In the genomic region with DNA sequence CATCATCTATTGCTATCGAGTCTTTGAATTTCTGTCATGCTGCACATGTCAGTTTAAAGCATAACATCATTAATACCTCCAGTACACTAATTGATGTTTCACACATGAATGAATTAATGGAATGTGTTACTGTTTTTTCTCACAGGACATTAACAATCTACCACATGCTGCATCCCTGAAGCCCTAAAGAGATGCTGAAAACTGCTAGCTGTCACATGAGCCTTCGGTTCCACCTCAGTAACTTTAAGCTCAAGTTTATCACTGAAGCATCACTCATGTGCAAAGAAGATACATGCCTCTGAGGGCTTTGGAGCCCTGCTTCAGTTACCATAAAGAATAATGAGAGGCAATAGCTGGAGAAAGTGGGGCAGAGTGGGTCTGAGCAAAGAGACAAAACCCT, we compare ENCODE assay signal across 28 mouse cellular contexts.
DNase-seq lines count a peak whose midpoint lies in the region; ATAC-seq lines count a peak whose summit lies in the region.
"Had no signal": no experiment of that assay in that cellular context is flagged by ENCODE, and none has a peak within 500 bp of the region (broad histone marks: within the 10 kb centered on the region; RNA-seq: fewer than 3 reads in every experiment).

No protein-coding gene starts in this region.

- H3K27ac ChIP-seq in hindbrain, embryonic 11.5 days (ENCODE audit: low read depth, low read length), result no peak overlapping the region
- H3K27ac ChIP-seq in hindbrain, embryonic 10.5 days, result no peak overlapping the region
- H3K27ac ChIP-seq in neural tube, embryonic 12.5 days, result no peak overlapping the region
- no peak overlapping the region for H3K27ac ChIP-seq in neural tube, embryonic 15.5 days (replicated peaks)
- H3K27ac ChIP-seq in hindbrain, embryonic 13.5 days, result 0 out of 2 replicates have a peak overlapping the region, but pooled peaks have one; percentile 13
- H3K27ac ChIP-seq: forebrain, embryonic 10.5 days; hindbrain, embryonic 15.5 days; layer of hippocampus, adult 2 months; macrophage; midbrain, embryonic 12.5 days; neural tube, embryonic 13.5 days had no signal

- ATAC-seq in hindbrain, embryonic 11.5 days (ENCODE audit: low FRiP score), result peak; percentile 34
- peak; percentile 48; the same call in 1 of the 2 replicates for ATAC-seq in neural tube, embryonic 12.5 days (ENCODE audit: low FRiP score, low read depth)
- ATAC-seq in neural tube, embryonic 15.5 days (ENCODE audit: low FRiP score), result no peak
- no peak for ATAC-seq in hindbrain, embryonic 13.5 days (ENCODE audit: low FRiP score)
- ATAC-seq: intestine, postnatal 0 days; lung, postnatal 0 days had no signal

- no peaks in the 10 kb centered on the region for H3K27me3 ChIP-seq in hindbrain, embryonic 11.5 days (ENCODE audit: control insufficient read depth, insufficient read depth, low read length)
- no peaks in the 10 kb centered on the region for H3K27me3 ChIP-seq in hindbrain, embryonic 10.5 days (ENCODE audit: insufficient read depth, poor library complexity, severe bottlenecking)
- H3K27me3 ChIP-seq in neural tube, embryonic 12.5 days (replicated peaks), result no peaks in the 10 kb centered on the region
- H3K27me3 ChIP-seq in neural tube, embryonic 15.5 days (replicated peaks), result no peaks in the 10 kb centered on the region
- no peaks in the 10 kb centered on the region for H3K27me3 ChIP-seq in hindbrain, embryonic 13.5 days
- H3K27me3 ChIP-seq: CH12.LX; hindbrain, embryonic 15.5 days; midbrain, embryonic 12.5 days; neural tube, embryonic 13.5 days had no signal

- H3K4me2 ChIP-seq in hindbrain, embryonic 11.5 days (replicated peaks; ENCODE audit: low read depth, low read length), result no peak overlapping the region
- H3K4me2 ChIP-seq in neural tube, embryonic 12.5 days (replicated peaks), result no peak overlapping the region
- H3K4me2 ChIP-seq in neural tube, embryonic 15.5 days, result no peak overlapping the region
- H3K4me2 ChIP-seq in hindbrain, embryonic 13.5 days, result no peak overlapping the region
- H3K4me2 ChIP-seq: heart, embryonic 11.5 days; hindbrain, embryonic 15.5 days; midbrain, embryonic 12.5 days; neural tube, embryonic 13.5 days had no signal

- no peak overlapping the region for H3K4me3 ChIP-seq in hindbrain, embryonic 11.5 days (ENCODE audit: low read depth, low read length)
- no peak overlapping the region for H3K4me3 ChIP-seq in hindbrain, embryonic 10.5 days
- H3K4me3 ChIP-seq in neural tube, embryonic 12.5 days, result no peak overlapping the region
- H3K4me3 ChIP-seq in neural tube, embryonic 15.5 days (replicated peaks), result no peak overlapping the region
- H3K4me3 ChIP-seq in hindbrain, embryonic 13.5 days, result no peak overlapping the region
- H3K4me3 ChIP-seq: forebrain, embryonic 10.5 days; hindbrain, embryonic 15.5 days; layer of hippocampus, adult 2 months; midbrain, embryonic 12.5 days; neural tube, embryonic 13.5 days had no signal

- no peaks in the 10 kb centered on the region for H3K4me1 ChIP-seq in hindbrain, embryonic 11.5 days (replicated peaks; ENCODE audit: control insufficient read depth, insufficient read depth, low read length)
- H3K4me1 ChIP-seq in hindbrain, embryonic 10.5 days (replicated peaks), result peaks cover 11% of the 10 kb centered on the region
- no peaks in the 10 kb centered on the region for H3K4me1 ChIP-seq in neural tube, embryonic 12.5 days
- H3K4me1 ChIP-seq in neural tube, embryonic 15.5 days, result 0 out of 2 replicates have a peak, but pooled peaks cover 4% of the 10 kb centered on the region
- H3K4me1 ChIP-seq in hindbrain, embryonic 13.5 days (replicated peaks), result no peaks in the 10 kb centered on the region; the same call in 1 of the 2 replicates

- WGBS in hindbrain, embryonic 11.5 days, result 66% methylated on average over 2 of the region's 2 CpGs
- 60% methylated on average over 2 of the region's 2 CpGs for WGBS in hindbrain, embryonic 10.5 days
- 67% methylated on average over 2 of the region's 2 CpGs for WGBS in neural tube, embryonic 12.5 days
- WGBS in neural tube, embryonic 15.5 days, result 32% methylated on average over 2 of the region's 2 CpGs
- 44% methylated on average over 2 of the region's 2 CpGs for WGBS in hindbrain, embryonic 13.5 days

- DNase-seq in hindbrain, embryonic 11.5 days (ENCODE audit: low spot score), result no peak
- no peak for DNase-seq in hindbrain, embryonic 10.5 days (ENCODE audit: low spot score)
- peak; percentile 92 for DNase-seq in retina, postnatal 1 day
- DNase-seq in T-cell, adult 2 months (ENCODE audit: low spot score), result no peak
- no peak for DNase-seq in spleen, postnatal 4 days (ENCODE audit: low spot score in 2 of 2)
- DNase-seq: adrenal gland, postnatal 14 days; B cell, adult 2 months; cerebellum, adult 9-10 months; gastrocnemius, postnatal 14 days; heart, adult 11 months; heart, postnatal 10 days; kidney, postnatal 25 days; layer of hippocampus, postnatal 36 days; right cerebral cortex, postnatal 14 days; spleen, adult 18-20 months had no signal

- no peaks in the 10 kb centered on the region for H3K9me3 ChIP-seq in hindbrain, embryonic 11.5 days (ENCODE audit: control insufficient read depth, low read length)
- peaks cover 9% of the 10 kb centered on the region; the same call in 1 of the 2 replicates for H3K9me3 ChIP-seq in hindbrain, embryonic 10.5 days
- peaks cover 3% of the 10 kb centered on the region; the same call in 1 of the 2 replicates for H3K9me3 ChIP-seq in neural tube, embryonic 12.5 days
- H3K9me3 ChIP-seq in neural tube, embryonic 15.5 days (replicated peaks), result no peaks in the 10 kb centered on the region
- H3K9me3 ChIP-seq in hindbrain, embryonic 13.5 days, result peaks cover 7% of the 10 kb centered on the region; the same call in 1 of the 2 replicates
- H3K9me3 ChIP-seq: forebrain, embryonic 10.5 days; hindbrain, embryonic 15.5 days; midbrain, embryonic 12.5 days had no signal

- no peak overlapping the region for H3K9ac ChIP-seq in hindbrain, embryonic 11.5 days (ENCODE audit: low read depth, low read length)
- no peak overlapping the region for H3K9ac ChIP-seq in neural tube, embryonic 12.5 days
- H3K9ac ChIP-seq in neural tube, embryonic 15.5 days (replicated peaks), result no peak overlapping the region
- no peak overlapping the region for H3K9ac ChIP-seq in hindbrain, embryonic 13.5 days
- H3K9ac ChIP-seq: hindbrain, embryonic 15.5 days; midbrain, embryonic 12.5 days; neural tube, embryonic 13.5 days had no signal

- no peaks in the 10 kb centered on the region for H3K36me3 ChIP-seq in hindbrain, embryonic 11.5 days (ENCODE audit: control insufficient read depth, insufficient read depth, low read length)
- H3K36me3 ChIP-seq in hindbrain, embryonic 10.5 days, result no peaks in the 10 kb centered on the region
- H3K36me3 ChIP-seq in neural tube, embryonic 12.5 days, result no peaks in the 10 kb centered on the region
- no peaks in the 10 kb centered on the region for H3K36me3 ChIP-seq in neural tube, embryonic 15.5 days
- no peaks in the 10 kb centered on the region for H3K36me3 ChIP-seq in hindbrain, embryonic 13.5 days
- H3K36me3 ChIP-seq: forebrain, embryonic 10.5 days; hindbrain, embryonic 15.5 days; midbrain, embryonic 12.5 days; neural tube, embryonic 13.5 days had no signal

Comparison
In these comparisons a context has a peak if more than half of its experiments do, and no peak if none do; other contexts are left out.
1. ATAC-seq: peak in hindbrain, embryonic 11.5 days (single experiment) and neural tube, embryonic 12.5 days (single experiment); none in neural tube, embryonic 15.5 days (single experiment) and hindbrain, embryonic 13.5 days (single experiment).